Mouse (Mus musculus) neural tube, embryonic 10.5 days (tissue): ENCODE measurements around the gene Dhdh.

ENCODE experiments used
- DNase-seq: peaks from one replicate; pipeline ENCODE4 v3.0.0-alpha.2; 2017; ENCODE audit warnings: low spot score; ENCODE audit errors: extremely low spot score

Gene Dhdh

GRCm38 (mm10) chr7:45454971-45455370 is 33.6 kb downstream of the Dhdh start:
- no peak for DNase-seq

- DNase-seq = peak; percentile 83
These were observed 37.1 kb downstream of the Dhdh start for GRCm38 (mm10) chr7:45451344-45451982.

- DNase-seq = no peak
These were observed 38.6 kb downstream of the Dhdh start for GRCm38 (mm10) chr7:45449974-45450373.

GRCm38 (mm10) chr7:45447325-45447990 is 41.1 kb downstream of the Dhdh start:
- DNase-seq = no peak

- DNase-seq = no peak
These were observed 42.0 kb downstream of the Dhdh start for GRCm38 (mm10) chr7:45446589-45446988.

GRCm38 (mm10) chr7:45443526-45444420 is 44.8 kb downstream of the Dhdh start:
- no peak for DNase-seq

GRCm38 (mm10) chr7:45437521-45438276 is 50.9 kb downstream of the Dhdh start, which contains the start of gene Ruvbl2:
Gene Ruvbl2 (minus strand): TSS chr7:45438096.
- DNase-seq = no peak

GRCm38 (mm10) chr7:45437046-45437445 is 51.6 kb downstream of the Dhdh start:
- DNase-seq = no peak

GRCm38 (mm10) chr7:45436444-45436843 is 52.2 kb downstream of the Dhdh start:
- no peak for DNase-seq

GRCm38 (mm10) chr7:45435038-45435437 is 53.6 kb downstream of the Dhdh start:
- no peak for DNase-seq

GRCm38 (mm10) chr7:45434203-45435015 is 54.2 kb downstream of the Dhdh start, which contains the start of gene Gys1:
Gene Gys1 (plus strand): TSS chr7:45434844.
- peak; percentile 100 for DNase-seq

GRCm38 (mm10) chr7:45433835-45434202 is 54.8 kb downstream of the Dhdh start:
- DNase-seq = no peak

- DNase-seq = no peak
These were observed 62.0 kb downstream of the Dhdh start for GRCm38 (mm10) chr7:45426556-45426955.

- DNase-seq = no peak
These were observed 67.4 kb downstream of the Dhdh start for GRCm38 (mm10) chr7:45421194-45421593.
